Mouse (Mus musculus) neural tube, embryonic 14.5 days (tissue): ENCODE results near the gene Tyrobp. TPM values are rescaled to one million over a fixed set of nuclear protein-coding genes. Genes with fewer than 3 reads are reported as not detected.

Experiments
- ATAC-seq: fragments of 200-750 bp; cut with Nextera tagmentation; 2 replicates; pipeline ENCODE4 v1.8.0; 2017; ENCODE audit warnings: low read depth, mild to moderate bottlenecking, moderate TSS enrichment, moderate library complexity
- H3K27ac ChIP-seq: fragments of 300-500 bp; sonication (generic); 2 replicates; pipeline ENCODE4 v1.5.1; 2014; ENCODE audit warnings: low read depth, mild to moderate bottlenecking, control low read depth, low read length, moderate library complexity, mixed read lengths
- H3K27me3 ChIP-seq: fragments of 300-500 bp; sonication (generic); 2 replicates; pipeline ENCODE4 v1.6.1; 2014; ENCODE audit warnings: low read length; ENCODE audit not compliant: control insufficient read depth, insufficient read depth
- H3K36me3 ChIP-seq: fragments of 300-500 bp; sonication (generic); 2 replicates; pipeline ENCODE4 v1.6.1; 2014; ENCODE audit warnings: low read length, mixed read lengths; ENCODE audit not compliant: control insufficient read depth, insufficient read depth
- H3K4me1 ChIP-seq: fragments of 300-500 bp; sonication (generic); 2 replicates; pipeline ENCODE4 v1.6.1; 2014; ENCODE audit warnings: low read length; ENCODE audit not compliant: control insufficient read depth, insufficient read depth
- H3K4me2 ChIP-seq: fragments of 300-500 bp; sonication (generic); 2 replicates; pipeline ENCODE4 v1.6.1; 2014; ENCODE audit warnings: mild to moderate bottlenecking, low read depth, low read length, control low read depth
- H3K4me3 ChIP-seq: fragments of 300-500 bp; sonication (generic); 2 replicates; pipeline ENCODE4 v1.5.1; 2014; ENCODE audit warnings: low read depth, low read length, control low read depth, mixed read lengths
- H3K9ac ChIP-seq: fragments of 300-500 bp; sonication (generic); replicated peaks from 2 replicates; pipeline ENCODE4 v1.6.1; 2014; ENCODE audit warnings: low read depth, mild to moderate bottlenecking, control low read depth, low read length, mixed read lengths
- H3K9me3 ChIP-seq: fragments of 300-500 bp; sonication (generic); 2 replicates; pipeline ENCODE4 v1.6.1; 2016; ENCODE audit warnings: low read length; ENCODE audit not compliant: control insufficient read depth
- WGBS: fragments of 180-500 bp; shearing (Covaris S2); extraction: QIAGEN DNeasy Blood & Tissue Kit; methylation state at CpG from one replicate; pipeline ENCODE4 v1.1.7; 2014; 5-methylcytosine and 5-hydroxymethylcytosine counted together
- polyA plus RNA-seq: library from polyadenylated mRNA; unstranded; fragments of >200 nt; fragmentation: Nextera tagmentation; extraction: Ambion mirVana; gene quantifications from 2 replicates; pipeline ENCODE4 v1.2.1, GENCODE M21; 2014

Gene Tyrobp
- polyA plus RNA-seq, 1 experiment from 2014 or later: 23.3 TPM

DNA sequence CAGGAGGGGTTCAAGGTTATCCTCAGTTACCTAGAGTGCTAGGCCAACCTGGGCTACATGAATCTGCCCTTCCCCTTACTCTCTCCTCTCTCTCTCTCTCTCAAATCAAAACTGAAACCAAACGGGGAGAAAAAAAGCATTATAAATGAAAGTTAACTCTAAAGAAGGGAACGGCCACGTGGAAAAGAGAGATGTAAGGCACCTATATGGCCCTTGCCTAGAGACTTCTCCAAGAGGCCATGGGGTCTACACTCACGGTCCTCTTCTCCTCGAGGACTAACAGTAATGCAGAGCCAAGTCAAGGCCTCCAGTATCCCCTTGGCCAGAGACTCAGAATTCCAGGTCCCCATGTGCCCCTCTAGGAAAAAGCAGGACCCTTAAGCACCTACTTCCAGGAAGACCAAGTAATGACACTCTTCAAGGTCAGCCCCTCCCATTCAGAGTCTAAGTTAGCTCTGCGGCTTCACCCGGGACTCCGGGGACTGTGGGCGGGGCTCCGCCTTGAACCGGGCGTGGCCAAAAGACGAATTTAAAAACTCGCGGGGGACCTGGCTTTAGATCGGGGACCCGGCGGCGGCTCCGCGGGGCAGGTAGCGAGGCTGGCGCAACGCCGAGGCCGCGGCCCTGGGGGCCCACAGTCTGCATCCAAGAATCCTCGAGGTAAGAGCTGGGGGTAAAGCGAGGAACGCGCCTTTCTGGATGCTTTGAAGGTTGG, 7.8 kb downstream of the Tyrobp start, which contains the start of gene Nfkbid:
Nfkbid (plus strand) TSS at position 558 of the 715 bp plus-strand sequence.
- Histone ChIP-seq H3K4me1 (0 out of 2 replicates have a peak, but pooled peaks cover 3% of the 10 kb centered on the region), H3K27me3 (no peaks in the 10 kb centered on the region), H3K36me3 (no peaks in the 10 kb centered on the region), H3K4me3 (peak within 1 kb of the TSS; percentile 55), H3K4me2 (peak within 1 kb of the TSS; percentile 85), H3K27ac (no peak within 1 kb of the TSS; the same call in 1 of the 2 replicates), H3K9ac (peak within 1 kb of the TSS; percentile 63), H3K9me3 (no peaks in the 10 kb centered on the region)
- ATAC-seq: peak; percentile 7
- 10% methylated on average over 31 of the region's 31 CpGs for WGBS

DNA sequence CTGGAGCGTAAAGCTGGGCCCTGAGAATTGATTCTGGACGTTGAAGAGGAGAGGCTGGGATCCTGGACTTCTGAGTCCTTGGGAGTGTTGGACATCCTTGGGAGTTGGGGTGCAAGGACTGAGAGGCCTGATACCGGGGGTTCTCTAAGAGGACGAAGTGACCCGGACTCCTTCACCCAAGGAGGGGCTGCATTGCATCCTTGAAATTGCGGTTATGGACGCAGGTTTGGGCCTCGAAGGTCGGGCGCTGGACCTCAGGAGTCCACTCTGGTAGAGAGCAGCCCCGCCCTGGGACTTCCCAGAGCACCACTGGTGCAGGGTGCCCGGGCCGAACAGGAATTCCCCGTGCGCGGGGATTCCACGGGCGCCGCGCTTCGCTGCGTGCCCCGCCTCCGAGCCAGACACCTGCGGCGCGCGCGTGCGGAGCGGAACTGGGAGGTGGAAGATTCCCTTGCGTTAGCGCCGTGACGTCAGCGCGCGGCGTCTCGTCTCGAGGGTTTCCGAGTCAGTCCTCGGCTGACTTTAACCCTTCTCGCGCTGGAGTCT, 8.4 kb downstream of the Tyrobp start:
- Histone ChIP-seq H3K4me1 (0 out of 2 replicates have a peak, but pooled peaks cover 3% of the 10 kb centered on the region), H3K9ac (peak overlapping the region; percentile 63), H3K4me2 (peak overlapping the region; percentile 85), H3K27me3 (no peaks in the 10 kb centered on the region), H3K27ac (no peak overlapping the region), H3K36me3 (no peaks in the 10 kb centered on the region), H3K4me3 (peak overlapping the region; percentile 55), H3K9me3 (no peaks in the 10 kb centered on the region)
- WGBS: under 1% methylated on average over 45 of the region's 45 CpGs
- peak; percentile 89 for ATAC-seq

DNA sequence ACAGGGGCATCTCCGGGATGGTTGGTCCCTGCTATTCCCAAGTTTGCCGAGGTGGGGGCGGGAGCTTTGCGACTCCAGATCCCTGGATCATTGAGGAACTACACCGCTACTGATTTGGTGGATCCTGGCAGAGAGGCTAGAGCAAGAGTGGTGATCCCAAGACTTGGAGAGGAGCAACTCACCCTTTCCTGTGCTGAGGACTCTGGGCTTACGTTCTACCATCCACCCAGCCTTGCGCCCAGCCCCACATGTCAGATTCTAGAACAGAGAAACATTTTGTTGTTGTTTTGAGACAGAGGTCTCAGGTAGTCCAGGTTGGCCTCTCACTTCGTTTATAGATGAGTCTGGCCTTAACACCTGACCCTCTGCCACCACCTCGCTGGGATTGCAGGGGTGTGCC, 9.0 kb downstream of the Tyrobp start:
- WGBS: 18% methylated on average over 9 of the region's 9 CpGs
- Histone ChIP-seq H3K4me3 (peak overlapping the region; percentile 55), H3K4me2 (peak overlapping the region; percentile 85), H3K36me3 (no peaks in the 10 kb centered on the region; the same call in 1 of the 2 replicates), H3K27ac (no peak overlapping the region; the same call in 1 of the 2 replicates), H3K27me3 (no peaks in the 10 kb centered on the region), H3K4me1 (0 out of 2 replicates have a peak, but pooled peaks cover 3% of the 10 kb centered on the region), H3K9me3 (no peaks in the 10 kb centered on the region), H3K9ac (peak overlapping the region; percentile 63)
- peak; percentile 45 for ATAC-seq

DNA sequence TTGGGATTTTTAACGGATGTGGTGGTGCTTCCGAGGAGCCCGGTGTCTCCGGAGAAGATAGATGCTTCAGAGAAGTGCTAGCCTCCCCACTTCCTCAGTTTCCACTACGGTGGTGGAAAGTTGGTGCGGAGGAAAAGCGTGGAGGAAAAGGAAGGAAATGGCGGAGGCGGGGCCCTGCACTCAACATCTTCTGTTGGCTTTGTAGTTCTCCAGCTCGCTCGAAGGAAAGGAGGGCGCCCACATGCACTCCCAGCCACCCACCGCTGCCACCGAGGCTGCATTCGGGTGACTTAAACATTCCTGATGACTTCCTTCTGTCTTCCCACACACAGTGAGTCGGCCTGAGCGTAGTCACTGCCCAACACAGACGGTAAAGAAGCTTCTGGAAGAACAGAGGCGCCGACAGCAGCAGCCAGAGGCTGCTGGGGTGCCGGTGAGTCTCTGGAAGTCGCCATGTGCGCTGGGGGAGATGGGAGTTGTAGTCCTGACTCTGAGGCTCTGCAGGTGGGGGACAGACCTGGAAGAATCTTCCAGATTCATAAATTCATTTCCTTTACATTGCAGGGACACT, 9.6 kb downstream of the Tyrobp start:
- Histone ChIP-seq H3K9ac (no peak overlapping the region; the same call in 1 of the 2 replicates), H3K36me3 (no peaks in the 10 kb centered on the region; the same call in 1 of the 2 replicates), H3K9me3 (no peaks in the 10 kb centered on the region), H3K27ac (0 out of 2 replicates have a peak overlapping the region, but pooled peaks have one; percentile 10), H3K4me2 (peak overlapping the region; percentile 85), H3K4me3 (peak overlapping the region; percentile 55), H3K4me1 (0 out of 2 replicates have a peak, but pooled peaks cover 3% of the 10 kb centered on the region), H3K27me3 (no peaks in the 10 kb centered on the region)
- WGBS: 51% methylated on average over 23 of the region's 23 CpGs
- no peak for ATAC-seq

DNA sequence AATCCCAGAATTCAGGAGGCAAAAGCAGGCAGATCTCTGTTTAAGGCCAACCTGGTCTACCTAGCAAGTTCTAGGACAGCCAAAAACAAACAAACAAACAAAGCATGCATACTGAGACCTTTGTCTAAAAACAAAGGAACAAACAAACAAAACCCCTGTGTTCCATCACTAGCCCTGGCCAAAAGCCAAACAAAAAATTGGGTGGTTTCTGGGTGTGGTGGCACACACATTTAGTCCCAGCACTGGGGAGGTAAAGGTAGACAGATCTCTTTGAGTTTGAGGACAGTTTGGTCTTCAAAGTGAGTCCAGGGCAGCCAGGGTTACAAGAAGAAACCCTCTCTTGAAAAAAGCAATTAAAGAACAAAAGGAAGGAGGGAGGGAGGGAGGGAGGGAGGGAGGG, 15.8 kb downstream of the Tyrobp start:
- no peaks in the 10 kb centered on the region for H3K4me1 ChIP-seq
- H3K4me2 ChIP-seq: no peak overlapping the region
- no peaks in the 10 kb centered on the region; the same call in 1 of the 2 replicates for H3K36me3 ChIP-seq
- ATAC-seq: no peak
- no peaks in the 10 kb centered on the region for H3K9me3 ChIP-seq
- H3K27ac ChIP-seq: no peak overlapping the region
- H3K27me3 ChIP-seq: no peaks in the 10 kb centered on the region
- H3K4me3 ChIP-seq: no peak overlapping the region
- H3K9ac ChIP-seq: no peak overlapping the region

DNA sequence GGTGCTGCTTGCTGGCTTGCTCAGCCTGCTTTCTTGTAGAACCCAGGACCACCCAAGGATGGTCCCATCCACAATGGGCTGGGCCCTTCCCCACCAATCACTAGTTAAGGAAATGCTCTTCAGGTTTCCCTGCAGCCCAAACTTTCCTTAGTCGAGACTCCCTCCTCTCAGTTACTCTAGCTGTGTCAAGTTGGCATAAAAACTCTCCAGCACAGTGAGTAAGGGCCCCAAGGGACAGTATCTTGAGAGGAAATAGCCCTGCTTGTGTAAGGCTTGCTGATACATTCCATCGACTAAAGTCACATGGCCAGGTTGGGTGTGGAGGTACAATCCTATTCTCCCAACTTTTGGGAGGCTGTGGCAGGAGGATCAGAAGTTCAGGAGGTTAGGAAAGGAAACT, 16.6 kb downstream of the Tyrobp start:
- Histone ChIP-seq H3K27me3 (no peaks in the 10 kb centered on the region), H3K9ac (no peak overlapping the region), H3K36me3 (peaks cover 5% of the 10 kb centered on the region), H3K27ac (no peak overlapping the region), H3K4me1 (no peaks in the 10 kb centered on the region), H3K4me3 (no peak overlapping the region), H3K4me2 (no peak overlapping the region), H3K9me3 (no peaks in the 10 kb centered on the region)
- WGBS: 55% methylated on average over 2 of the region's 2 CpGs
- no peak for ATAC-seq

DNA sequence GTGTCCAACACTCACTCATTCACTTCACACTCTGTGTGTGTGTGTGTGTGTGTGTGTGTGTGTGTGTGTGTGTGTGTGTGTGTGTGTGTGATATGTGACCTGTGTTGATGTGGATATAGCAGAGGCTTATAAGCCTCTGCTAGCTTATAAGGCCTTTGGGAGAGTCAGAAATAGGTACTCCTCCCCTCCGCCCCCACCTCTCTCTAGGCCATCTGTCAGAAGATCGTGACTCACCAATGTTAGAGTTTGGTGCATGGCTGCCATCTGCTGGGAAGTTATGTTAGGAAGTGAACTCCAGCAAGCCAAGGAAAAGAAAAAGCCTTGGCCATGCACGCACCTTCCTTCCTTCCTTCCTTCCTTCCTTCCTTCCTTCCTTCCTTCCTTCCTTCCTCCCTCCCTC, 18.2 kb downstream of the Tyrobp start:
- no peak overlapping the region for H3K27ac ChIP-seq
- 13% methylated on average over 3 of the region's 3 CpGs for WGBS
- no peak overlapping the region for H3K4me3 ChIP-seq
- peak; percentile 81 for ATAC-seq
- H3K9ac ChIP-seq: no peak overlapping the region
- H3K4me2 ChIP-seq: no peak overlapping the region
- H3K27me3 ChIP-seq: no peaks in the 10 kb centered on the region
- no peaks in the 10 kb centered on the region for H3K4me1 ChIP-seq
- peaks cover 20% of the 10 kb centered on the region for H3K36me3 ChIP-seq
- no peaks in the 10 kb centered on the region for H3K9me3 ChIP-seq

DNA sequence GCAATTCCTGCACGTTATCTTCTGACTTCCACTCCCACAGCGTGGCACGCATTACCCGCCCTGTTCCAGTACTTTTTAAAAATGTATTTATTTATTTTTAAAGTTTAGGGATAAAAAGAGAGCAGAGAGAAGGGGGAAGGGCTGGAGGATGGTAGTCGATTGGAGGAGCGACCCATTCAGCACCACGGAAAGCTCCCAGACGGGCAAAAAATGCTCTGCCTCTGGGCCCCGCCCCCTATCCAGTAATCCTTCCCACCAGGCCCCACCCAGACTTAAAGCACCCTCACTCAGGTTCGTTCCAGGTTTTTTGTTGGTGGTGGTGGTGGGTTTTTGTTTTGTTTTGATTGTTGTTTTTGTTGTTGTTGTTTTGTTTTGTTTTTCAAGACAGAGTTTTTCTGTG, 20.7 kb downstream of the Tyrobp start:
- peaks cover 29% of the 10 kb centered on the region for H3K36me3 ChIP-seq

DNA sequence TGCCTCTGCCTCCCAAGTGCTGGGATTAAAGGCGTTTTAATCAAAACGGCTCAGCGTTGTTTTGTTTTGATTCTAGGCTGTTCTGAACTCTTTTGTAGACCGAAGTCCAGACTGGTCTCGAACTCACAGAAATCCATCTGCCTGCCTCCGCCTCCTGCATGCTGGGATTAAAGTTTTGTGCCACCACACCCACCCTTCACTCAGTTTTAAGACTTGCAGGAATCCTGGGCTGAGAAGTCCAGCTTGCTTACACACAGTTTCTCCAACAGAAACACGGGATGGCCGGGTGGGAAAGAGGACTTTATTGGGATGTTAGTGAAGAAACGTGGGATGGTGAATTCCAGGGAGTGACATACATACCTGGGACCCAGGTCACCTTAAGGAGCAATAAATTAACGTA, 21.1 kb downstream of the Tyrobp start:
- H3K36me3 ChIP-seq: peaks cover 33% of the 10 kb centered on the region

More for the DNA sequence above, 20.7 kb downstream of the Tyrobp start:
- Histone ChIP-seq H3K27me3 (no peaks in the 10 kb centered on the region), H3K4me2 (no peak overlapping the region), H3K9me3 (no peaks in the 10 kb centered on the region), H3K4me3 (no peak overlapping the region), H3K9ac (no peak overlapping the region), H3K4me1 (no peaks in the 10 kb centered on the region), H3K27ac (no peak overlapping the region)
- ATAC-seq: no peak
- WGBS: 4% methylated on average over 10 of the region's 10 CpGs

More for the DNA sequence above, 21.1 kb downstream of the Tyrobp start:
- Histone ChIP-seq H3K9ac (no peak overlapping the region), H3K4me2 (no peak overlapping the region), H3K4me1 (no peaks in the 10 kb centered on the region), H3K9me3 (no peaks in the 10 kb centered on the region), H3K27ac (no peak overlapping the region), H3K4me3 (no peak overlapping the region), H3K27me3 (no peaks in the 10 kb centered on the region)
- ATAC-seq: no peak
- 74% methylated on average over 10 of the region's 10 CpGs for WGBS
